Mouse (Mus musculus) 3T3-L1 (cell line): Measurements from ENCODE around the gene Xpnpep1.
A peak's percentile ranks its signal among the peaks of the same experiment; 100 is the strongest.

ENCODE experiments used
- DNase-seq: peaks from one replicate; pipeline ENCODE4 v3.0.0-alpha.2; 2015; ENCODE audit warnings: low read depth, low spot score

Xpnpep1 gene

GRCm38 (mm10) chr19:53002166-53003095 lies 37.6 kb downstream of the Xpnpep1 start:
- DNase-seq: no peak

- peak; percentile 55 for DNase-seq
Measured at GRCm38 (mm10) chr19:52992880-52993440, 47.1 kb downstream of the Xpnpep1 start.

DNA sequence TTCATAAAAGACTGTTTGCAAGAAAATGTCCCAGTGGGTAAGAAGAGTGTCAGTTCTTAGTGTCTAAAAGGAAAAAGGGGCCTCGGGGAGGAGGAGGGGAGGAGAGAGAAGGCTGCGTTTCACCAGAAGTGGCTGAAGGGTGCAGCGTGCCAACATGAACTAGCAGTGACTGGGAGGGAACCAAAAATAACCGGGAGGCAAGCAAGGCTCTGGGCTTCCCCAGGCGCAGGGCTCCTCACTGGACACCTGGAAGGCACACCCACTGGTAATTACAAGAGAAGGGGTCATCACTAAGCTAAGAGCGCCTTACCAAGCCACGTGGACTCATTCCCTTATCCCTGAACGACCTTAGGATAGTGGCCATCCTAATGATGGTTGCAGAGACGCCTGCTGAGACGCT lies 48.1 kb downstream of the Xpnpep1 start:
- DNase-seq: no peak

DNA sequence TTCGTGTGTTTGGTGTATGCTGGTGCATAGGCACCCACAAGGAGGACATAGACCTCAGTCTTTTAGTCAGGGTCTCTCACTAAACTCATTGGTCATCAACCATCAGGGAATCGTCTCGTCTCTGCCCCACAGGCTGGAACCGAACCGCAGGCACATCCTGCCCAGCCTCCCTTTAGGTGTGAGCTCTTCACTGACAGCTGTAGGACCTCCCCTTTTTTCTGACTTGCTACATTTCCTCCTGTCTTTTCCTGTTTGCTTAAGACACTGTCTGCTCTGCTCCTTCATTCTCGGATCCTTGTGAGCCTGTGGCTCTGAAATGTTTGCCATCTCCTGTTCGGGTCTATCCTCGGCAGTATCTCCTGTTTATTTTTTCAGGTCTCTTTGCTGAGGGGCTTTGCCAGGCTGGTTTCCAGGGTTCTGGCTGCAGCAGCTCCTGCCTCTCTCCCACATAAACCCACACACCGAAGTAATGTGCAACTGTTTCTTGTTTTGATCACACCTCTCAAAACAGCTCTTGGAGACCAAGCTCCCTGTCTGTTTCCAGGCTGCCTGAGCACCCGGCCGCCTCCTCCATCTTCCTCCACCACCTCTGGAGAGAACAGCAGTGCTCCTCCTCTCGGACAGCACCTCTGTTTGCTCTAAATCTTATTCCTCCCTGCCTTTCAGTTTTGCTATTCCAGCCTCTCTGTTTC lies 60.8 kb downstream of the Xpnpep1 start:
- DNase-seq: no peak

GRCm38 (mm10) chr19:52975564-52976185 lies 64.3 kb downstream of the Xpnpep1 start:
- DNase-seq: peak; percentile 75

DNA sequence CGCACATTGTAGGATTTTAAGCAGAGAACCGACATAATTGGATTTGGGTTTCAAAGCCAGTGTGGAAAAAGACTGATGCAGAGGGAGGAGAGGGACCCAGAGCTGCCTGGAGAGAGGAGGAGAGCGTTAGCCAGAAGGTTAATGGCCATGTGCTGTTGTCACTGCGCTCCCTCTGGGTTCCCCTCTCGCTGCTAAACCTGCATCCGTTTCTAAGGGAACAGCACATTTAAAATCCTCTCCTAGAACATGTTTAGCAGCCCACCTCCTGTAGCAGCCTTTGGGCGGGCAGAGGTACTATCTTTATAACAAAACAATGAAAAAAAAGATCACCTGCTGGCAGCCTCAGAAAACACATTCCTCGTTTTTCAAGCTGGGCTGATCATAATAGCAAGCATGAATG lies 73.7 kb downstream of the Xpnpep1 start:
- no peak for DNase-seq

GRCm38 (mm10) chr19:52962745-52963144 lies 77.3 kb downstream of the Xpnpep1 start:
- no peak for DNase-seq

DNA sequence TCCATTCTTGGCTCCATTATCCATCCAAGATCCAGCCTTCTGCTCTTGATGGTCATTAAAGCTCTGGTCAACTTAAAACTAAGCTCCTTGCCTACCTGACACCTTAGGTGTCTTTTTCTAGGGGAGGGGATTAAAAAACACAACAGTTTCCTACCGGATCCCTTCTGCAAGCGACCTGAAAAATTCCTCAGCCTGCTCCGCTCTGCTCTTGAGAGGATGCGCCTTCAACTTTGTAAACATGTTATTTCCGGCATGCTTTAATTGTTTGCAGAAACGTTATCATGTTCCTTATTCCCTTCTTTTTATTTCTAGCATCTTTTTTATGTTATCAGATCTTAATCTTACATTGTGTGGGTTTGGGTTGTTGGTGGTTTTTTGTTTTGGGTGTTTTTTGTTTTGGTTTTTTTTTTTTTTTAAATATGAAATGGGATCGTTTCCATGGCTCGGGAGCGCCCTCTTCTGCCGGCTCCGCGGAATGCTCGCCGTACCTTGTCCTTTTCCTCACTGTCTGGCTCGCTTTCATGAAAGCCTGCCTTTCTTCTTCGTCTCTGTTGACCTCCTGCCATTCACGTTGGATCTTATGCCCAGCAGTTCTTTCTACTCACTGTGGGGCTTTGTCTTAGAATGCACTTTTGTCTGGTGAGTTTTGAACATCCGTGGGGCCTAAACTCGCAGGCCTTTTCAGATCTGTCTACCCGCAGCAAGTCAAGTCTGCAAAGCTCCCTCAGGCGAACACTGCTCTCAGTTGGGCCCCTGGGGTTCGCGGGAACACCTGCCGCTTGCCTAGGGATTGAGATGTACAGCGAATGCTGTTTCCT lies 117.1 kb downstream of the Xpnpep1 start:
- peak; percentile 60 for DNase-seq

DNA sequence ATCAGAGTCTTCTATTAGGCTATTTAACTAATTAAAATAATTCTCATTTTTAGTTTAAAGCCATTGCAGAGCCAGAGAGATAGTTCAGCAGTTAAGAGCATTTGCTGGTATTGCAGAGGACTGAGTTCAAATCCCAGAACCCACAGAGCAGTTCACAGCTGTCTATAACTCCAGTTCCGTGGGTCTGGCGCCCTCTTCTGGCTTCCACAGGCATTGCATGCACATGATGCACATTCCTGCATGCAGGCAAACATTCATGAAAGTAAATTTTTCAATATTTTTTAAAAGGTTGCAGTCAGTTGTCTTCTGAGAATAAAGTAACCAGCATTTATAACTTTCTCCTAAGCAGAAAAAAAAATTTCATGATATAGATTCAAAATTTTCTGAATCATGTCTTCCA lies 135.8 kb downstream of the Xpnpep1 start:
- no peak for DNase-seq

DNA sequence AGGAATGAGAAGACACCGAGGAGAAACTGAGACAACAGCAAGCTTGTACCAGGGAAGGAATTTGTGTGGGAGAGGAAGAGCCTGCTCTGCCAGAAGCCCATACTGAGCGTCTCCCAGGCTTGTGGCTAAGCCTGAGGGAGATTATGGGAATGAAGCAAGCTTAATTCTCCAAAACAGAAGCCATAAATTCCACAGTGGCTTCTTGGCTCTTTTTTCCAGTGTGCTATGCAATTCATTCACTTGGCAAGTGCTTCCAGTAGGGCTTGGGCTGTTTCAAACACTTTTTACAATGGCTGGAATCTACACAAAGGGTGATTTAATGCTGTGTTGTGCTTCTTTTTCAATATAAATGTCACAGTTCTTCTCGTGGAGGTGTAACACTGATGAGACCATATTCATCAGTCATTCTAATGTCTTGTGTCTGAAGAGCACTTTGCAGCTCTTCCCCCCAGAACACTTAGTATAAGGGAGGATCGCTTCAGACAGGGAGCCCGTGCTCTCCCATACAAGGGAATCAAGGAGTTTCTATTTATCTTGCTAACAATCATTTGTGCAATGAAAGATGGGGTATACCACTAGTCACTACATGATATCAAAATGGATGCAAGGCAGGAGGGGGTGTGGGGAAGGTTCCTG lies 148.1 kb downstream of the Xpnpep1 start:
- no peak for DNase-seq
